Mouse (Mus musculus): ENCODE data around the gene Me3. TPM values are rescaled to one million over a fixed set of nuclear protein-coding genes. Genes with fewer than 3 reads are reported as not detected.

Me3 gene
- polyA plus RNA-seq, 1 experiment from 2014 or later = 0.18 TPM

DNA sequence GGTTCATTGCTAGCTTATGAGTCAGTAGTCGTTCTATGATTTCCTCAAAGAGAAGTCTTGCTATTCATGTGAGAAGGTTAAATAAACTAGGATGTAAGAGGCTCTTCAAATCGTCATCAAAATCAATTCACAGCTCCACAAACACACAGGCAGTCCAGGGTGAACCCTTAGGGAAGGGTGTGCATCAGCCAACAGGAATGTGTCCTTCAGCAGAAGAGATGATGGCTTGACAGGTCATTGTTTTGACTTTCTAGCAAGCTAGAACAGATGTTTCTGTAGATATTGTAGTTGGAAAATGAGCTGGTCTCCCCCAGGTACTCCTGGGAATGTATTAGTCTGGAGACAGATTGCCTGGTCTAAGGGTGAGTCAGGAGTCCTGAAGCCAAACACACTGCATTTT, 177.2 kb downstream of the Me3 start:
- Histone ChIP-seq H3K9me3 (replicated peaks; ENCODE audit: control insufficient read depth, low read length) (no peaks in the 10 kb centered on the region), H3K4me3 (ENCODE audit: low read depth, low read length) (no peak overlapping the region), H3K4me1 (ENCODE audit: control insufficient read depth, low read depth, low read length) (no peaks in the 10 kb centered on the region), H3K36me3 (ENCODE audit: control insufficient read depth, insufficient read depth) (no peaks in the 10 kb centered on the region), H3K9ac (ENCODE audit: low read depth, low read length) (no peak overlapping the region), H3K27me3 (ENCODE audit: control insufficient read depth, insufficient read depth, low read depth, low read length) (no peaks in the 10 kb centered on the region), H3K27ac (ENCODE audit: low read length) (no peak overlapping the region), H3K4me2 (ENCODE audit: low read depth, low read length) (no peak overlapping the region)
- ATAC-seq (ENCODE audit: low read depth) = no peak
- 18% methylated on average over 2 of the region's 2 CpGs for WGBS (ENCODE audit: insufficient replicate concordance)

DNA sequence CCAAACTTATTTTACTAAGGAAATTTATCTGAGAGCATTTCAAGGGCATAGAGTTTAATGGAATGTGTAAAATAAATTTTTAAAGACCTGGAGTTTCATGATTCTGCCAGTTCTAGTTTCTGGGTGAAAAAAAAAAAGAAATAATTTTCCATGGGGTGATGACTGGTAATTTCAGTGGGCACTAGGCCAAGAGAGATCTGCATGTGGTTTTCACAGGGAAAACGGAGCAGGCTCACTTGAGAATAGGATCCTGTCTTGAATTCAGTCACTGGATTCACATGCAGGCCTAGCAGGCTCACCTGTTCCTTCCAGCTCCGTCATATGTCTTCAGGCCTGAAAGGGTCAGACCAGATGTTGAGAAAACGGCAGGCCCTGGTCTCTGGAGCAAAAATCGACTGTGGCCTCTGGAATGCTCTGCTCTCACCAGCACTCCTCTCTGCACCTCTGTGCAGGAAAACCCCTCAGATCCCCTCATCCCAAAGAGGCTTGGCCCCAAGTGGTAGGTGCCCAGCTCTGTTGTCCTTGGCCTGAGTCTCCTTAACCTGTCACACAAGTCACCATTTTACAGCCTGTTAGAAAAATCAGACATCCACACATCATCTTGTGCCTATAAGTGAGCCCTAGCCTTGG, 196.4 kb downstream of the Me3 start:
- no peaks in the 10 kb centered on the region for H3K27me3 ChIP-seq (ENCODE audit: control insufficient read depth, insufficient read depth, low read depth, low read length)
- H3K9ac ChIP-seq (ENCODE audit: low read depth, low read length) = no peak overlapping the region
- WGBS (ENCODE audit: insufficient replicate concordance) = 60% methylated on average over 4 of the region's 4 CpGs
- ATAC-seq (ENCODE audit: low read depth) = no peak
- H3K9me3 ChIP-seq (replicated peaks; ENCODE audit: control insufficient read depth, low read length) = no peaks in the 10 kb centered on the region
- H3K27ac ChIP-seq (ENCODE audit: low read length) = no peak overlapping the region
- H3K4me1 ChIP-seq (ENCODE audit: control insufficient read depth, low read depth, low read length) = no peaks in the 10 kb centered on the region
- H3K36me3 ChIP-seq (ENCODE audit: control insufficient read depth, insufficient read depth) = no peaks in the 10 kb centered on the region
- no peak overlapping the region for H3K4me3 ChIP-seq (ENCODE audit: low read depth, low read length)
- no peak overlapping the region for H3K4me2 ChIP-seq (ENCODE audit: low read depth, low read length)

DNA sequence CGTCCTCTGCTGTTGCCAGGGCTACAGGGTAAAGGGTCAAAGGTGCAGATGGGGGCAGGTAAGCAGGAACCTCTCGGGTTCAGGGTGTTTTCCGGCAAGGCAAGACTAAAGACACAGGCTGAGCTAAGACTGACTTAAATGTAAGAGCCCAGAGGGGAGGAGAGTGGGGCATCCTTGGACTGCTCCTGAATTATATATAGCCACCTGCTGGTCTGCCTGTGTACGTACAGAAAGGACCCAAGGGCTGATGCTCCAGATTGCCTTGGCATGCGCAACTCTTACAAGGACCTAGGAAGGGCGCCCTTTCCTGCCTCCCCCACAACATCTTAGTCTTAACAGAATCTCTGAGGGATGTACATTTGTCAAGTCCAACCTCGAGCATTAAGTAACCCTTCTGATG, 197.0 kb downstream of the Me3 start:
- H3K9me3 ChIP-seq (replicated peaks; ENCODE audit: control insufficient read depth, low read length) = no peaks in the 10 kb centered on the region
- 38% methylated on average over 7 of the region's 7 CpGs for WGBS (ENCODE audit: insufficient replicate concordance)
- no peak for ATAC-seq (ENCODE audit: low read depth)

DNA sequence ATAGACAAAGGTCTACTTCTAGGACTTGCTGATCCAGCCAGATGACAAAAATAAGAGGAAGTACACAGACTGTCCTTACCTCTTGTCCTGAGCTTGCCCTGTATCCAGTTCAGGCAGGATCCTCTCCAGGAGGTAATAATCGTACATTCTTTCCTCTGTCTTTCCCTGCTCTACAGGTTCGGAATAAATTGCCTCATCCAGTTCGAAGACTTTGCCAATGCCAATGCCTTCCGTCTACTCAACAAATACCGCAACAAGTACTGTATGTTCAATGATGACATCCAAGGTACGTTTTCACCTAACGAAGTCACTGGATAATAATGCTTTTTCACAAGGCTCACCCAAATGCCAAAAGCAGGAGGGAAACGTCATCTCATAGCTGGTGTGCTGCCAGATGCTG, 201.3 kb downstream of the Me3 start:
- Histone ChIP-seq H3K4me1 (ENCODE audit: control insufficient read depth, low read depth, low read length) (no peaks in the 10 kb centered on the region), H3K9ac (ENCODE audit: low read depth, low read length) (no peak overlapping the region), H3K27me3 (ENCODE audit: control insufficient read depth, insufficient read depth, low read depth, low read length) (no peaks in the 10 kb centered on the region), H3K27ac (ENCODE audit: low read length) (no peak overlapping the region), H3K9me3 (replicated peaks; ENCODE audit: control insufficient read depth, low read length) (no peaks in the 10 kb centered on the region), H3K36me3 (ENCODE audit: control insufficient read depth, insufficient read depth) (no peaks in the 10 kb centered on the region), H3K4me3 (ENCODE audit: low read depth, low read length) (no peak overlapping the region), H3K4me2 (ENCODE audit: low read depth, low read length) (no peak overlapping the region)
- ATAC-seq (ENCODE audit: low read depth) = no peak
- 69% methylated on average over 8 of the region's 8 CpGs for WGBS (ENCODE audit: insufficient replicate concordance)

More for the DNA sequence above, 197.0 kb downstream of the Me3 start:
- H3K9ac ChIP-seq (ENCODE audit: low read depth, low read length) = no peak overlapping the region
- no peaks in the 10 kb centered on the region for H3K4me1 ChIP-seq (ENCODE audit: control insufficient read depth, low read depth, low read length)
- no peak overlapping the region for H3K4me3 ChIP-seq (ENCODE audit: low read depth, low read length)
- no peak overlapping the region for H3K4me2 ChIP-seq (ENCODE audit: low read depth, low read length)
- no peaks in the 10 kb centered on the region for H3K36me3 ChIP-seq (ENCODE audit: control insufficient read depth, insufficient read depth)
- H3K27me3 ChIP-seq (ENCODE audit: control insufficient read depth, insufficient read depth, low read depth, low read length) = no peaks in the 10 kb centered on the region
- no peak overlapping the region for H3K27ac ChIP-seq (ENCODE audit: low read length)

DNA sequence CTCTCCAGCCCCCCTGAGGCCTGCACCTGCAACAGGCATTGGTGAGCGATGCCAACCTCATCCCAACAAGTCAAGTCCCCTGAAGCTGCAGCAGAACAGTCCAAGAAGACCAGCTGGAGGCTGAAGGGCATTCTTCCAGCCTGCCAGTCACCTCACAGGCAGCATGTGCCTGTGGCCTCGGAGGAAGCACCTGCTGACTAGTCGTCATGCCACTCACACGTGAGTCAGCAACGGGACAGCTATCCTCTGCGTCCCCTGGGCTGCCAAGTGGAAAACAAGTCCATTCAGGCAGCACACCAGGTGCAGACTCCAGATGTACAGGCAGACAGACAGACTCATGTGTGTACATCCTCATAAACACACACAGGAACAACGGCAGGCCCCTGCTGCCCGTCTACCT, 203.4 kb downstream of the Me3 start:
- ATAC-seq (ENCODE audit: low read depth) = no peak
- no peak overlapping the region for H3K27ac ChIP-seq (ENCODE audit: low read length)
- 54% methylated on average over 8 of the region's 8 CpGs for WGBS (ENCODE audit: insufficient replicate concordance)
- H3K9ac ChIP-seq (ENCODE audit: low read depth, low read length) = no peak overlapping the region
- no peaks in the 10 kb centered on the region for H3K27me3 ChIP-seq (ENCODE audit: control insufficient read depth, insufficient read depth, low read depth, low read length)
- no peaks in the 10 kb centered on the region for H3K4me1 ChIP-seq (ENCODE audit: control insufficient read depth, low read depth, low read length)
- H3K4me2 ChIP-seq (ENCODE audit: low read depth, low read length) = no peak overlapping the region
- H3K9me3 ChIP-seq (replicated peaks; ENCODE audit: control insufficient read depth, low read length) = no peaks in the 10 kb centered on the region
- no peak overlapping the region for H3K4me3 ChIP-seq (ENCODE audit: low read depth, low read length)
- no peaks in the 10 kb centered on the region for H3K36me3 ChIP-seq (ENCODE audit: control insufficient read depth, insufficient read depth)

DNA sequence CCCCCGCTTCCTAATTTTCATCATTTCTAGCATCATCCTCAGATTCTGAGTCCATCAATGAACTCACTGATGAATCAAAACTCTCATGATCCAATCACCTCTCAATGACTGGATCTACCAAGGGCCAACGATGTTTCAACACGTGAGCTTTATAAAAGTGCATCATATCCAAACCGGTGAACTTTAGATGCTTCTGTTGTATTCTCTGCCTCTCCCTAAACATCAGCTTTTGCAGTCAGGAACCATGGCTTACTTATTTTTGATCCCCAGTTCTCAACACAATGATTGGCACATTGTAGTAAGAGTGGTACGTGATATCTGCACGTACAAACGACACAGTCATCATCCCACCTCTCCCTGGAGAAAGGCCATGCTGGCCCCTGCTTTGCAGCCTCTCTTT, 204.5 kb downstream of the Me3 start:
- H3K4me2 ChIP-seq (ENCODE audit: low read depth, low read length) = no peak overlapping the region
- H3K36me3 ChIP-seq (ENCODE audit: control insufficient read depth, insufficient read depth) = no peaks in the 10 kb centered on the region
- H3K4me3 ChIP-seq (ENCODE audit: low read depth, low read length) = no peak overlapping the region
- no peaks in the 10 kb centered on the region for H3K27me3 ChIP-seq (ENCODE audit: control insufficient read depth, insufficient read depth, low read depth, low read length)
- H3K9ac ChIP-seq (ENCODE audit: low read depth, low read length) = no peak overlapping the region
- H3K27ac ChIP-seq (ENCODE audit: low read length) = no peak overlapping the region
- ATAC-seq (ENCODE audit: low read depth) = no peak
- H3K4me1 ChIP-seq (ENCODE audit: control insufficient read depth, low read depth, low read length) = no peaks in the 10 kb centered on the region
- WGBS (ENCODE audit: insufficient replicate concordance) = 75% methylated on average over 7 of the region's 7 CpGs
- H3K9me3 ChIP-seq (replicated peaks; ENCODE audit: control insufficient read depth, low read length) = no peaks in the 10 kb centered on the region

DNA sequence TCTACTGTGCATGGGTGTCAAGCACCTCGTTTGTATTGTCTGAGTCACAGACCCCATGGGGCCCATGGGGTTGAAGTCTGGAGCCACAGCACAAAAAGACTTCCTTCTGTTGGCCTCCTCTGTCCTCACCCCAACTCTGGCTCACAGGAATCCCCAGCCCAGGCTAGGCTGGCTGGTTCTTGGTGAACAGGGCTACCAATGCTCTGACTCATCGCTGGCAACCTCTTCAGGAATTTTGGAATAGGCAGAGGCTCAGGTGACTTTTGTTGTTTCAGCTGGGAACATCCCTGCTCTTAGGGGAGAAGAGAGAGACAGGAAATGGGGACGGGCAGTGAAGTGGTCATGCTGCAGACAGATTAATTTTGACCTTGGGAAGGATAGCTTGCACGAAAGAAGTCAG, 205.6 kb downstream of the Me3 start:
- no peak for ATAC-seq (ENCODE audit: low read depth)
- no peaks in the 10 kb centered on the region for H3K27me3 ChIP-seq (ENCODE audit: control insufficient read depth, insufficient read depth, low read depth, low read length)

DNA sequence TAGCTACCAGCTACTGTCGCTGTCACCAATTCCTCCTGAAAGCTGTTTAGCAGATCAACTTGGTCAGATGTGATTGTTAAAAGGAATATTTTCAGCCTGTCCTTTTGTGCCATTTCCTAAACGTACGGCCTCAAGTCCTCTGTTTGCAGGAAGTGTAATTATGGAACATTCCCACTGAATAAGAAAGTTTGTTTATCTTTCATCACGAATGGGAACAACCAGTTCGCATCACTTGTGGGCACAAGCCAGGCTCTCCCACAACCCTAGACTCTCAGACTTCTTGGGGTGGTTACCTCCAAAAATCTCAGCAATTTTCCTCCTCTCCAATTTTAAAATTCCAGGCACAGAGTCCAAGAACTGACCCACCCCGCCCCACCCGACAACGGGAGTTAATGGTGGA, 207.5 kb downstream of the Me3 start:
- H3K27me3 ChIP-seq (ENCODE audit: control insufficient read depth, insufficient read depth, low read depth, low read length) = no peaks in the 10 kb centered on the region
- H3K9me3 ChIP-seq (replicated peaks; ENCODE audit: control insufficient read depth, low read length) = no peaks in the 10 kb centered on the region
- 63% methylated on average over 8 of the region's 8 CpGs for WGBS (ENCODE audit: insufficient replicate concordance)
- no peak overlapping the region for H3K4me3 ChIP-seq (ENCODE audit: low read depth, low read length)
- no peaks in the 10 kb centered on the region for H3K36me3 ChIP-seq (ENCODE audit: control insufficient read depth, insufficient read depth)
- no peak overlapping the region for H3K4me2 ChIP-seq (ENCODE audit: low read depth, low read length)
- no peak overlapping the region for H3K27ac ChIP-seq (ENCODE audit: low read length)
- H3K9ac ChIP-seq (ENCODE audit: low read depth, low read length) = no peak overlapping the region
- H3K4me1 ChIP-seq (ENCODE audit: control insufficient read depth, low read depth, low read length) = no peaks in the 10 kb centered on the region
- ATAC-seq (ENCODE audit: low read depth) = no peak

More for the DNA sequence above, 205.6 kb downstream of the Me3 start:
- no peak overlapping the region for H3K4me3 ChIP-seq (ENCODE audit: low read depth, low read length)
- H3K9me3 ChIP-seq (replicated peaks; ENCODE audit: control insufficient read depth, low read length) = no peaks in the 10 kb centered on the region
- H3K9ac ChIP-seq (ENCODE audit: low read depth, low read length) = no peak overlapping the region
- H3K4me2 ChIP-seq (ENCODE audit: low read depth, low read length) = no peak overlapping the region
- H3K4me1 ChIP-seq (ENCODE audit: control insufficient read depth, low read depth, low read length) = no peaks in the 10 kb centered on the region
- 24% methylated on average over 4 of the region's 4 CpGs for WGBS (ENCODE audit: insufficient replicate concordance)
- no peaks in the 10 kb centered on the region for H3K36me3 ChIP-seq (ENCODE audit: control insufficient read depth, insufficient read depth)
- no peak overlapping the region for H3K27ac ChIP-seq (ENCODE audit: low read length)

DNA sequence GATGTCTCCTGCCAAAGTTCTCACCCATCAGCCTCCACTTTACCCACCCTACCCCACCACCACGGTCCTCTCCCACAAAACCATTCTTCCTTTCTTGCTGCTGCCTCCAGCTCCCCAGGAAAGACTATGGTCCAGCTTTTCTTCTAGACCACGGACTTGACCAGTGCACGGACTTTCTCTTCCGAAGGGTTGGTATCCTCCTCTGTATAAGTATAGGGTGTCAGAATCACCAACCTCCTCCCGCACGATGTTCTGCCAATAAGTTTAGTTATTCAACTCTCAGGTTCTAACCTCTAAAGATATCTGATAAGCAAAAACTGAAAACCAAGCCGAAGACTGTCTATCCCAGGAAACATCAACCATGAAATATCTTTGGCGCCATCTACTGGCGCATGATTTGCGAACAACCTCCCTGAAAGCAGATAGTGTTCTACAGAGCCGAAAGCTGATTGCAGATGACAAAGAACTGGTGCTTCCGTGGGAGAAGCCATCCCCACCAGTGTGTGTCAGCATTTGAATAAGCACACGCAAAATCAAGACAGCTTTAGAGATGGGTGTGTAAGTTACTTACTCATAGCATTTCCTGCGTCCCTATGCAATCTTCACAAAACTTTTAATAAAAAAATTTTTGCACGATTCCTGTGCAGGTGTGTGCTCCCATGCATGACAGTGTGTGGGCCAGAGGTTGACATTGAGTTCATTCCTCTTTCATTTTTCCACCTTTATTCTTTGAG, 209.6 kb downstream of the Me3 start:
- Histone ChIP-seq H3K27ac (ENCODE audit: low read length) (no peak overlapping the region), H3K9ac (ENCODE audit: low read depth, low read length) (no peak overlapping the region), H3K4me2 (ENCODE audit: low read depth, low read length) (no peak overlapping the region), H3K4me1 (ENCODE audit: control insufficient read depth, low read depth, low read length) (no peaks in the 10 kb centered on the region), H3K9me3 (replicated peaks; ENCODE audit: control insufficient read depth, low read length) (no peaks in the 10 kb centered on the region), H3K27me3 (ENCODE audit: control insufficient read depth, insufficient read depth, low read depth, low read length) (no peaks in the 10 kb centered on the region), H3K4me3 (ENCODE audit: low read depth, low read length) (no peak overlapping the region), H3K36me3 (ENCODE audit: control insufficient read depth, insufficient read depth) (no peaks in the 10 kb centered on the region)
- ATAC-seq (ENCODE audit: low read depth) = no peak
- 25% methylated on average over 15 of the region's 15 CpGs for WGBS (ENCODE audit: insufficient replicate concordance)

Measured in liver, embryonic 16.5 days (tissue).